Mouse (Mus musculus) c-Kit-negative CD71-positive TER-119-positive erythroid progenitor cells, embryonic 14.5 days (primary cell): Measurements from ENCODE around the gene Sirt2.
A peak's percentile ranks its signal among the peaks of the same experiment; 100 is the strongest.

Source experiments
- DNase-seq: peaks from one replicate; pipeline ENCODE4 v3.0.0-alpha.2; 2013; ENCODE audit warnings: low read depth, low spot score

The Sirt2 gene

DNA sequence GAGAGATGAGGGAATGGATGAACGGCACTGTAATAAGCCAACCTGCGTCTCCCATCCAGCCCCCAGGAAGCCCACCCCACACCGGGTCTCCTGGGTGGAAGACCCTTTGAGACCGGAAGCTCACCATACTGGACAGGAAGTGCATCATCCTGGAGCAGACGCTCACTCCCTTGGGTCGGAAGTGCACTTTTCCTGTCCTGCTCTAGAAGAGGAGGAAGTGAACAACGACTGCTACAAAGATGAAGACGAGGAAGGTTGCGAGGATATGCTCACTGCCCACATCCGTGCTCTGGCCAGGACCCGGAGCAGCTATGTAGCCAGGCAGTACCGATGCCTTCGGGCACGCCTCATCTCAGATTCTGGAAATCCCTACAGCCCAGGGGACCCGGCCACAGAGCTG lies 29.3 kb downstream of the Sirt2 start:
- DNase-seq: no peak

DNA sequence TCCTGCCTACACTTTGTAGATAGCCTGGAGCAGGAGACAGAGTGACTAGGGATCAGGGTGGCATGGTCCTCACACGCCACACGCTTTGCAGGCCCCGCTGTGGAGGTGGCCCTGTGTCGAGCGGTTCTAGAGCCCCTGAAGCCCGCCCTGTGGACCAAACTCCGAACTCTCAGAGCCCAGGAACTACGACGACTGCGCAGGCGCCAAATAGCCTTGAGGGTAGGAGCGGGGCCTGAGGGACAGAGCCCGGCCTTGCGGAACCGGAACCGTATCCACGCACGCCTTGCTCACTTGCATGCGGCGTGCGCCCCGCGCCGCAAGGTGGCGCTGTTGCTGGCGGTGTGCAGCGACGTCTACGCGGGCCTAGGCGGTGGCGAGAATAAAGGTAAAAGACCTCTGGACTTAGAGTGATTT lies 30.0 kb downstream of the Sirt2 start:
- DNase-seq: peak; percentile 57

DNA sequence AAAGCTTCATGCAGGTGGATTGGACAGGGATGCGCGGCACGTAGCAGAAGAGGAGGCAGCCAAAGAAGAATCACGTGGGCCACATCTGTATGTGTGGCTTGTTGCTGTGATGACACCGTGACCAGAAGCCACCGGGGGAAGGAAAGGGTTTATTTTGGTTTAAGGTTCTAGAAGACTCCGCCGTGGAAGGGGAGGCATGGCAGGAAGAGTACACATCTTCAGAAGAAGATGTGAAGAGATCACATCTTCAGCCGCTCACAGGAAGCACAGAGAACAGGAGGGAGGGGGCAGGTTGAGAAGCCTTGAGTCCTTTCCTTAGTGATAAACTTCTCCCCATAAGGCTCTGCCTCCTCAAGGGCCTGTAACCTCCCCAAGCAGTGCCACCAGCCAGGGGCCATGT lies 33.5 kb downstream of the Sirt2 start:
- DNase-seq: no peak

DNA sequence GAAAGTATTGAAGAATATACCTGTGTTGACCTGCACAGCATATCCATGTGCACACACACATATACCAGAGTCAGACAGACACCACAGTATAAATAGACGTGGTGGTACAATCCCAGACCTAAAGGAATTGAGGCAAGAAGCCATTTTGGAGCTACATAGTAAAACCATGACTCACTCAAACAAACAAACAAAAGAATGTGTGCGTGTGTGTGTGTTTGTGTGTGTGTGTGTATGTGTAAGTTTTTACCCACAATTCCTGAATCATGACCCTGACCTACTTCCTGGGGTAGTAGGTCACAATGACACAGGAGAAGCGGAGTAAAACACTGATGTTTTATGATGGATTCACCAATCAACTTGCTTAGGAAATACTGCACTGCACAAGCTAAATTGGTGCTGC lies 34.9 kb downstream of the Sirt2 start:
- no peak for DNase-seq

DNA sequence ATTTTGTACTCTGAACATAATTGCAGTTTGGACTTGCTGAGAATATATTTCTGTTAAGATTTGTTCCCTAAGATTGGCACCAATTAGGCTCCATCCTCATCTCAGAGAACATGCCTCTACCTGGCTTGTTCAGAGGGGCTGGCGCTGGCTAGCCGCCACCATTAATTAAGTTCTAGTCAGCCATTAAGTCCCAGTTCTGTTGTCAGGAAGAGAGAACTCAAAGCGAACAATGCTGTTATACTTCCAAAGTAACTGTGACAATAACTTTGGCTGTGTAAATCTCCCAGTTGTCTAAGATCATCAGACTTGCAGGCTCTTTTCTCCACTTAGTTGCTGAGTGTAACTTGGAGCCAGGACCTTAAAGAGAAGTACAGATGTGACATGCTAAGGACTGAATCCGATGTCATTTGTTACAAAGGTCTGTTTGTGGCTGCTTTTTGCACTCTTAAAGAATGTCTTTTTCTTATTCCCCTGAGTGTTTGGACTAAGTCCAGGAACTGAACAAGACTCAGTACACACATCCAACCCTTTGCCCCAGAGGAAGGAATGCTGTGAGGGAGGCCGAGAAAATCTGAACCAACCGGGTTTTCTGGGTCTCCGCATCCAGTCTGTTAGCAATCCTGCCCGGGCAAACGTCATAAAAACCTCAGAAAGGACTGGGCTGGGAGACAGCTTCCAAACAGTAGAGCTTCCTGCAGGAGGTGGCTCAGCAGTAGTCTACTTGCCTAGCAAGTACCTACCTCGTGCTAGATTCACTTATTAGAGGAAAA lies 35.6 kb downstream of the Sirt2 start:
- DNase-seq: no peak

DNA sequence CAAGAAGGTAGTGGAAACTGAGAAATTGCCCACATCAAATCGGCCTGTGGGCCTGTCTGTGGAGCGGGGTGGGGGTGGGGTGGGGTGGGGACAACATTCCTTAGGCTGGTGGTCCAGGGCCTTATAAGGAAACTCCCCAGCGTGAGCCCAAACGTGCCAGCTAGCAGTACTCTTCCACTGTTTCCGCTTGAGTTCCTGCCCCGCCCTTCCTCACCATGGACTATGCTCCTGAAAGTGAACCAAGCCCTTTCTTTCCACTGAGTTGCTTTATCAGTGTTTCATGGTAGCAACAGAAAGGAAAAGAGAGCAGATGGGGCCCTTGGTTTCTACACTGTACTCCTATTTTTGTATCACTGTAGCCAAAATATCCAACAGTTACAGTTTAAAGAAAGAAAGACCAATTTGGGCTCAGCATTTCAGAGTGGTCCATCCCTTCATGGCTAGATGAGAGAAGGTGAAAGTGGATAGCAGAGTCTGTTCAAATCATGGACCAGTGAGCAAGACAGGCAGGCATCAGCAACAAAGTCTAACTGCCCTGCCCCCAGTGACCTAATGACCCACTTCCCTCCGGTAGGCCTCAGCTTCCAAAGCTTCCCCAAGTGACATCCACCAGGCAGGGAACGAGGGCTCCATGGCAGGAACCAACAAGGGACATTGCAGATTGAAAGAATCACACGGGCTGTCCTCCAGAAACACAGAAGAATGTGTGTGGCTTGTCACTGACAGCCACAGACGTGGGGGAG lies 36.5 kb downstream of the Sirt2 start:
- DNase-seq: no peak

DNA sequence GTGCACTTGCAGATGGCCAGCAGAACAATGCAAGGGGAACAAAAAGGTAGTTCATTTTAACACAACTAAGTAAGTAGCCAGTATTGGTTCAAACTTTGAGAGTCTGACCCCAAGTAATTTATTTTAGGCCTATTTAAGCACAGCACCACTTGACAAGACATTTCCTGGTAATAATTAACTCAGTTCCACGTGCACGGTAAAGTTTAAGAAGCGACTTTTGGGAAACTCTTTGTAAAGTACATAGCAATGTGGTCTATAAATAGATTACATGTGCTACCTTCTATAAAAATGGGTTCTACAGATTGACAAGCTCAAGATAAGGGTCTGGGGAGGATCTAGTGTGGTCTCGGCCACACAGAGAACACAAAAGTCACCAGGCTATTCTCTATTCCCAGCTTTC lies 37.2 kb downstream of the Sirt2 start:
- no peak for DNase-seq

DNA sequence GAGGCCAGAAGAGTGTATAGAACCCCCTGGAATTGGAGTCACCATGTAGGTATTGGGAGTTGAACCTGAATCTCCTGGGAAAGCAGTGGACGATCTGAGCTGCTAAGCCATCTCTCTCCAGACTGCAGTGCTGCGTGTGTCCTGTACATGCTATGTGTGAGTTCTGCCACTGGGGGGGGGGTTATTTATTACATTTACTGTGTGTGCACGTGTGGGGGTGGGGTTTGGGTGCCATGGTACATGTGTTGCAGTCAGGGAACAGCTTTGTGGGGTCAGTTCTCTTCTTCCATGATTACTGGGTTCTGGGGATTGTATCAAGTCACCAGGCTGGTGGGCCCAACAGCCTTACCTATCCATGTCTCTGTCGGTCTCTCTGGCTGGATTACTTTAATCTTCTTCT lies 40.3 kb downstream of the Sirt2 start:
- DNase-seq: no peak

DNA sequence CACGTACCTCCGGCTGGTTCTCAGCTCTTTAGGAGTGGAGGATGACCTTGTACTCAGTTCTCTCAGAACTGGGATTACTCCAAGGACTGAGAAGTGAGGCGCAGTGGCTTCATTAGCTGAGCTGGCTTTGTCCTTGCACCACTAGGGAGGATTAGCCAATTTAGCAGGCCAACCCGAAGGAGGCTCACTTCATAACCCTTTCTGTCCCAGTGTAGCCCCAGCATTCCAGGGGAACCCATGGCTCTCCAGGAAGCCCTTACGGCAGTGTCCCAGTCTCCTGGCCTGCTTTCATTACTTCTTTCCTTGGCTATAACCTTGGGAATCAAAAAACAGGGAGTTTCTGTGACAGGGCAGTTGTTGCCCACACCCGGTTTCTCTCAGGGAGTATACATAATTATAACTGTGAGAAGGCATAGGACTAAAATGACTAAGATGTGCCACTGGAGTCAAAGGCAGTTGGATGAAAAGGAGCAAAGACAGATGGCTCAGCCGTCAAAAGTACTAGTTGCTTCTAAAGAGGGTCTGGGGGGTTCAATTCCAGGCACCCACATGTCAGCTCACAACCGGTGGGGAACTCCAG lies 41.2 kb downstream of the Sirt2 start:
- DNase-seq: no peak

DNA sequence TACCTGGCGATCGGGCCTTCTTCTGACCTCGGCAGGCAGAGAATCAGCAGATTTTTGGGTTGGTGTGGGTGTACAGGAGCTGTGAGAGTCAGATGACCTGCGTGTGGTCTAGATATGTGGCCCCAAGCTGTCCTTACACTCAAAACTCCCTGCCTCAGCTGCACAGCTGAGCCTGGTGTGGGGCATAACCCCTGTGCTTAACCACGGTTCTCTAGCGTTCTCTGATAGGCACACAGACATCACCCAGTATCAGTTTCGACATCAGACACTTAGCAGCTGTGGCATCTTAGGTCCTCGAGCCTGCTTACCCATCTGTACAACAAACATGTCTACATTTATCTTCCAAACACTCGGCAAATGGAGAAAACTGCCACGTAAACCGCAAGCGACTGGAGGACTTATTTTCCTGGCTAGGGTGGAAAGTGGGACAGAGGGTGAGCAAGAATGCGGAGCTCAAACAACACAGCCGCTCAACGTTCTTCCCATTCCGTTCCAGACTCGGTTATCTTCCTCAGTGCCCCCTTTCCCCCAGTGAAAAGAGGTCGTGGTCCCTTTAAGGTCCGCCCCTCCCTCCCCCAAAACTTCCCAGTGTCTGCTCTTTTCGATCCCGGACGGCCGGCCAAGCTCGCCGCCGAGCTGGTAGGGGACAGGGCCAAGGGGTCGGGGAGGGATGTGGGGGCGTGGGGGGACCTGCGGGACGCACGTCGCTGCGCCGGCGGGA lies 41.8 kb downstream of the Sirt2 start, which contains the start of gene Hnrnpl:
Hnrnpl (plus strand) TSS at position 321 of the 721 bp plus-strand sequence.
- DNase-seq: peak; percentile 25

DNA sequence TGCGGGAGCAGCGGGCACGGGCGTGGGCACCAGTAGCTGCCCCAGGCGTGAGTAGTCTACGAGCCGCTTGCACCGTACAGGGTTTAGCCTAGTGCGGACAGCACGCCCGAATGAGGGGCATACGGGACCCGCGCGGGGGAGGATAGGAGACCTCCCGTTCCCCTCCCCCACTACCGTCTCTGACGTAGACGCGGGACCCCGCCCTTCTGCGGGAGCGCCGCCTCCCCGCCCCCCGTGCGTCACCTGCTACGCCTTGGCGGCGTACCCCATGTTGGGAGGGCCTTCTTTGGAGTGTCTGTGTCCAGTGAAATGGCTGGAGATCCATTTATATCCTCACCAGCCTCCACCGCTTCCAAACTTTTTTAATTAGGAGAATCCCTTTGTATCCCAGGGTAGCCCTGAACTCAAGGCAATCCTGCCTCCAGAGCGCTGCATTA lies 42.4 kb downstream of the Sirt2 start:
- peak; percentile 65 for DNase-seq

DNA sequence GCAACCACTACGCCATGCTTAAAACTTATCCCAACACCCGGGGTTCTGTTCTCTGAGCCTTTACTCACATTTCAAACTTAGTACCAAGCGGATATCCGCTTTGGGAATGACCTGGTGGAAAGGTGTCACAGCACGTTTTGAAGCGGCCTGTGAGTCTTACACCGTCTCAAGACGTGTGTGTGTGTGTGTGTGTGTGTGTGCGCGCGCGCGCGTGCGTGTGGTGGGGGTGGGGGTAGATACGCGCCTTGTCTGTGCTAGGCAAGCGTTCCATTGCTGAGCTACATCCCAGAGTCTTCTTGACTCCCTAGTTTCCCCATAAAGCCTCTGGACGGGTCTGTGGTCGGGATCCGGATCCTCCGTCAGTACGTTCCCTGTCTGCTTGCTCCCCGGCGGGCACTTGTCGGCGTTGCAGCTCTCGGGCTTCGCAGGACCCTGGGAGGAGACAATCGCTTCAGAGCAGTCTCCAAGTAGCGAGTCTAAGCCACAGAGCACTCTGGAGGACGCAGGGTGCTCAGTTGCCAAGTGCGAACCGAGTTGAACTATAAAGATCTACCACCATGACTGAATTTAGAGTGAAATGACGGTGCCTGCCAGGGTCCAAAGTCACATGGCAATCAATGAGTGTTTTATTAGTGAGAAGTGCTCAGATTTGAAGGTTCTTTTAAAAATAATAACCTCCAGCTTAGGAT lies 43.0 kb downstream of the Sirt2 start:
- peak; percentile 52 for DNase-seq

DNA sequence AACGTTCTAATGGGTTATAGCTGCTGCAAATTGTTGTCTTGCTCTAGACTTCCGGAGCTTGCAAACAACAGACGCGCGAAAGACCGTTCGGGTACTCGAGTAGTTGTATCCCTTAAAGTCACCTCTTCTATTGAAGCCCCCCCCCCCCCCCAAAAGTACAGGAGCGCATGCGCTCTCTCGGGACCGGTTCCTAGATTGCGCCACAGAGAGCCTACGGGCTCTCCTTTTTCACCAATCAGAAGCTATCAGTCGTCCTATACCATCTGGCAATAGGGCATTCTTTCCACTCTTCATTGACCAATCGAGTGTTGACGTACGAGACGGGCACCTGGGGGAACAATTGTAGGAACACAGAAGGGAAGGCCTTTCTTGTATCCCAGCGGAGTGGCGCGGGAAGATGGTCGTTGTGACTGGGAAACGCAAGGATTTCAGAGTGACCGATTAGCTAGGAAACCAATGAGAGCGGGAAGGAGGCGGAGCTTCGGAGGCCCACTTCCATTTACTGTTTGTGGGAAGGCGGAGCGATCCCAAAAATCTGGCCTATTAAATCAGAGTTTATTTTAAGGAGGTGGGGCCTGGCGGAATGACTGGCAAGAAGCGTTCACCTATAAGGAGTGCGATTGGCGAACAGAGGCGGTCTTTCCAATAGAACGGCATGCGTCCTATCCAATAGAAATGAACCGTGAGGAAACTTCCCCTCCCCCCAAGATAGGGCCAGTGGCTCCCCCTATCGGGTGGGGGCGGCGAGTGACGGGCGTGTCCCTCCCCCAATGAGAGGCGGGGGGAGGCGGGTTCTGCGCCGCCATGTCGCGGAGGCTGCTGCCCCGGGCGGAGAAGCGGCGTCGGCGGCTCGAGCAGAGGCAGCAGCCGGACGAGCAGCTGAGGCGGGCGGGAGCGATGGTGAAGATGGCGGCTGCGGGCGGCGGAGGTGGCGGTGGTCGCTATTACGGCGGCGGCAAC lies 43.9 kb downstream of the Sirt2 start:
- DNase-seq: peak; percentile 99

DNA sequence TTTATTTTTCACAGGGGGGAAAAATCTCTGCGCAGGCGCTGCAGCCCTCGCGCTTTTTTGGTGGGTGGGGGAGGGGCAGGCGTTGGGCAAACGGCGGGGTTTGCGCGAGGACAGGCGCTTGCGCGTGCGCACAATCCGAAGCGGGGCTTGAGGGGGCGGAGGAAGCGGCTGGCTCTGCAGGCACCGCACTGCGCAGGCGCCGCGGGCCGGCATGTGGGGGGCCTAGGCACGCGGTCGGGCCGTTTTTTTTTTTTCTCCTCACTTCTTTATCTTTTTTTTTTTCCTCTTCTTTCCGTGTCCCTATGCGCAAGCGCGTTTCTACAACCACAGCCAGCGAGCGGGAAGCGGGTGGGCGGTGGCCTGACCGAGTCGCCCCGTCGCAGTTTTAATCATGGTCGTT lies 44.7 kb downstream of the Sirt2 start:
- DNase-seq: peak; percentile 77

DNA sequence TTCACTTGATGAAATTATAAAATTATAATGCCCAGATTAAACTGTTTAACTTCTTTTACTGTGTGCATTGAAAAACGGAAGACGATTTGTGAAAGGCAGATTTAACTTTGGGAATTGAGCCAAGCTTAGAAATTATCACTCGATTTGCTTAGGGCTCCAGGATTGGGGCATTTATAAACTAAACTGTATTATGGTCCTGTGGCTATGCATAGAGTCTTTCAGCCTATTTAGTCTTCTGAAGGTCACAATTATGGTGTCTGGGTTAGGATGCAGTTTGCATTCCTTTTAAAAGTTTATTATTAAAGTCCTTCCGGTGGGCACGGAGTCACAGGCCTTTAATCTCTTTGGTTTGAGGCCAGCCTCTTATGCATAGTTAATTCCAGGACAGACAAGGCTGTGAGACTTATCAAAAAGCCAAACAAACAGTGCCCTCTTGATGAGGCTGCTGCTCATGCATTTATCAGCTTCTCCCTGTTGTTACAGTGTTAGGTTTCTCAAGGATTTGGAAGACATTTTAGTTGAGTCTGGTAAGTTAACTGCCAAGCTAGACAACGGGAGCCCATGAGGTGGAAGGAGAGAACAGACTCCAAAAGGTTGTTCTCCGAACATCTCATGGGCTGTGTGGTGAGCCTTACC lies 45.2 kb downstream of the Sirt2 start:
- no peak for DNase-seq

DNA sequence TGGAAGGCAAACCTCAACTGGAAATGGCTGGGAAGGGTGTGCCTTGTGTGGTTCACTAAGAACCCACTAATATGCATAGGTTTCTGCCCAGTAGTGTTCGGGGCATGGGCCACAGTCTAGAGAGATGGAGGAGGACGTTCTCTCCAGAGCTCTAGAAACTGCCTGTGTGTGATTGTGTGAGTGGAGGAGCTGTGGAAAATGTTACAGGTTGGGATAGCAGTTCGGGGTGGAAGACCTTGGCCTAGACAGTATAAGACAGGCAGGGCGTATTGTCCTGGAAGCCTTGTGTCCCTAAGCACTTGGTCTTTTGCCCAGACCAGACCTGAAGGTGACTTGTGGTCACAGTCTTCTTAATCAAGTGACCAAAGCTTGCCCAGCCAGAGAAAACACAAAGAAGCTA lies 45.9 kb downstream of the Sirt2 start:
- DNase-seq: no peak

DNA sequence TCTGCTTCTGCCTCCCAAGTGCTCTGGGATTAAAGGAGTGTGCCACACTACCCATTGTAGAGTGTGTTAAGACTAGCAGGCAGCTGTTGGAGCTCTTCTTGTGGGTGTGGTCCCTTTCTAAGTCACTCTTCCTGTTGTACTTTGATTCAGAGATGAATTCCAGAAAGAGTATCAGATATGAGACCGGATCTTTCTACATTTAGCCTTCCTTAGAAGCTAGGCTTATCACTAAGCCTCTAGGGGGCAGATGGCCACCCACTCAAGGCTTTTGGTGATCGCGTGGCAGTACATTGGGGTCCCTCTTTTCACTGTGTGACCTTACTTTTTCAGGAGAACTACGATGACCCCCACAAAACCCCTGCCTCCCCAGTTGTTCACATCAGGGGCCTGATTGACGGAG lies 46.4 kb downstream of the Sirt2 start:
- DNase-seq: no peak

DNA sequence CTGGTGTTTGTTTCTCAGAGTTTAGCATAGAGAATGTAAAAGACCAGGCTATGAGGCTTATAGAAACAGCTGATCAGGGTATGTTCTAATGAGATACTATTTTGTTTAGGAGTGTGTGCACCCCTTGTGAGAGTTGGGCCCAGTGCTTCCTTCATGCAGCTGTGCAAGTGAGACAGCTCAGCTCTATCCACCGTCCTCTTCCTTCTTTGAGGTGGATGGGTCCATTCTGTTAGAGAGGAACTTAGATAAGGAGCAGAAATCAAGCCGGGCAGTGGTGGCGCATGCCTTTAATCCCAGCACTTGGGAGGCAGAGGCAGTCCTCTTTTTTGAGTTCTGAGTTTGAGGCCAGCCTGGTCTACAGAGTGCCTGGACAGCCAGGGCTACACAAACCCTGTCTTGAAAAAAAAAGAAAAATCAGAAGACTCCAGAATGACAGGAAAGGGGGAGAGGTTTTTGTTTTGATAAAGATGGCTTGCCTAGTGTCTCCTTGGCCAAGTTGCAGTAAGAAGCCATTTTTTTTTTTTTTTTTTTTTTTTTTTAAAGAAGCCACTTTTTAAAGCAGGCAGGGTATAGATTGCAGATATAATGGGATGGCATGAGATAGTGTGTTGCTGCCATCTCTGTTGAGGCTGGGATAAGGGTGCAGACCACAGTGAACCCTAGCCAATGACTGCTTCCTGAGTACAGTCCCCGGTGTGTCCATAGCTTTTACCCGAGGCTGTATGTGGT lies 47.9 kb downstream of the Sirt2 start:
- DNase-seq: no peak

DNA sequence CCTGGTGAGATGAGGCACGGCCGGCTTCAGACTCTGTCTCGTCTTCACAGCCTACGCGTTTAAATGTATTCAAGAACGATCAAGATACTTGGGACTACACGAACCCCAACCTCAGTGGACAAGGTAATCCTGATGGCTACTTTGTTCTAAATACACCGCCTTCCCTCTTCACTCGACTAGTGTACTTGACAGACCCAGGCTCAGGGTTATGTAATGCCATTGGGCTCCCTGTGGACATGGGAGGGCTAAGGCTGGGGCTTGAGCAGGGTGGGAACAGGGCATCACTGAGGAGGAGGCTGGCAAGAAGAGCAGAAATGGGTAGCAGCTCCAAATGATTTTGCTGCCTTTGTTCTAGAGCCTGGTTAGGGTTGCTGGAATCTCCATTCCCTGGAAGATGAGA lies 48.7 kb downstream of the Sirt2 start:
- no peak for DNase-seq
